Mouse (Mus musculus) megakaryocyte, embryonic 14.5 days (primary cell): ENCODE data around the gene Umps. TPM values are rescaled to one million over a fixed set of nuclear protein-coding genes. Genes with fewer than 3 reads are reported as not detected.

ENCODE experiments used
- H3K27me3 ChIP-seq: replicated peaks from 2 replicates; pipeline ENCODE3; 2012; ENCODE audit warnings: inconsistent platforms
- H3K36me3 ChIP-seq: replicated peaks from 2 replicates; pipeline ENCODE3; 2012; ENCODE audit warnings: low read length, inconsistent platforms, mixed read lengths
- H3K4me1 ChIP-seq: 2 replicates; pipeline ENCODE4 v1.6.1; 2012; ENCODE audit warnings: inconsistent platforms
- H3K4me3 ChIP-seq: replicated peaks from 2 replicates; pipeline ENCODE3; 2012; ENCODE audit warnings: moderate library complexity, mild to moderate bottlenecking, inconsistent platforms
- H3K9me3 ChIP-seq: 2 replicates; pipeline ENCODE4 v1.6.1; 2012; ENCODE audit warnings: inconsistent platforms
- FLI1 ChIP-seq: IDR thresholded peaks from 2 replicates; pipeline ENCODE4 v1.6.1; 2012; ENCODE audit warnings: low read length, inconsistent platforms, mixed read lengths
- GATA1 ChIP-seq: IDR thresholded peaks from 3 replicates; pipeline ENCODE4 v1.6.1; 2012; ENCODE audit warnings: mixed read lengths, low read length, inconsistent platforms, borderline replicate concordance
- polyA plus RNA-seq: library from polyadenylated mRNA; stranded (reverse); fragments of >175 nt; gene quantifications from 2 replicates; pipeline ENCODE4 v1.2.3, GENCODE M21; 2012; ENCODE audit warnings: low replicate concordance; ENCODE audit not compliant: insufficient read depth

Gene Umps
- polyA plus RNA-seq, 1 experiment: 6.5 TPM

GRCm38 (mm10) chr16:33922111-33923000, 44.5 kb downstream of the Umps start:
- Histone ChIP-seq H3K9me3 (peaks cover 10% of the 10 kb centered on the region), H3K36me3 (peaks cover 4% of the 10 kb centered on the region), H3K4me3 (peak overlapping the region; percentile 87), H3K4me1 (peaks cover 49% of the 10 kb centered on the region), H3K27me3 (peaks cover 84% of the 10 kb centered on the region)
- TF ChIP-seq GATA1 (no peak), FLI1 (no peak)

- peaks cover 4% of the 10 kb centered on the region for H3K36me3 ChIP-seq
- TF ChIP-seq FLI1 (no peak), GATA1 (no peak)
- H3K4me1 ChIP-seq: peaks cover 49% of the 10 kb centered on the region
- peak overlapping the region; percentile 60 for H3K4me3 ChIP-seq
- peaks cover 10% of the 10 kb centered on the region for H3K9me3 ChIP-seq
- H3K27me3 ChIP-seq: peaks cover 86% of the 10 kb centered on the region
Measured at GRCm38 (mm10) chr16:33921514-33921913, 45.3 kb downstream of the Umps start.

GRCm38 (mm10) chr16:33917926-33918325, 48.9 kb downstream of the Umps start:
- TF ChIP-seq GATA1 (no peak), FLI1 (no peak)
- Histone ChIP-seq H3K4me3 (no peak overlapping the region), H3K36me3 (peaks cover 4% of the 10 kb centered on the region), H3K9me3 (peaks cover 9% of the 10 kb centered on the region), H3K4me1 (peaks cover 43% of the 10 kb centered on the region), H3K27me3 (peaks cover 89% of the 10 kb centered on the region)

GRCm38 (mm10) chr16:33917390-33917789, 49.4 kb downstream of the Umps start:
- H3K36me3 ChIP-seq: peaks cover 4% of the 10 kb centered on the region
- H3K27me3 ChIP-seq: peaks cover 90% of the 10 kb centered on the region
- H3K4me3 ChIP-seq: no peak overlapping the region
- H3K9me3 ChIP-seq: peaks cover 9% of the 10 kb centered on the region
- TF ChIP-seq GATA1 (no peak), FLI1 (no peak)
- peaks cover 38% of the 10 kb centered on the region for H3K4me1 ChIP-seq

GRCm38 (mm10) chr16:33916473-33917251, 50.2 kb downstream of the Umps start:
- no peak for TF ChIP-seq FLI1
- no peak for TF ChIP-seq GATA1
- Histone ChIP-seq H3K4me1 (peaks cover 30% of the 10 kb centered on the region), H3K9me3 (peaks cover 9% of the 10 kb centered on the region), H3K27me3 (peaks cover 87% of the 10 kb centered on the region), H3K4me3 (no peak overlapping the region), H3K36me3 (peaks cover 4% of the 10 kb centered on the region)

- Histone ChIP-seq H3K4me1 (peaks cover 14% of the 10 kb centered on the region; the same call in 1 of the 2 replicates), H3K9me3 (peaks cover 9% of the 10 kb centered on the region), H3K4me3 (no peak overlapping the region), H3K27me3 (peaks cover 81% of the 10 kb centered on the region), H3K36me3 (peaks cover 2% of the 10 kb centered on the region)
- TF ChIP-seq GATA1 (no peak), FLI1 (no peak)
Measured at GRCm38 (mm10) chr16:33914997-33915396, 51.8 kb downstream of the Umps start.

GRCm38 (mm10) chr16:33908239-33908638, 58.6 kb downstream of the Umps start:
- TF ChIP-seq FLI1 (no peak), GATA1 (no peak)
- Histone ChIP-seq H3K27me3 (peaks cover 58% of the 10 kb centered on the region), H3K4me1 (no peaks in the 10 kb centered on the region), H3K36me3 (no peaks in the 10 kb centered on the region), H3K4me3 (no peak overlapping the region), H3K9me3 (peaks cover 3% of the 10 kb centered on the region; the same call in 1 of the 2 replicates)

Other genes with a start within 250 kb of the Umps start
- 11.6 and 21.1 TPM in 2 replicates for gene Muc13, start 173.0 kb downstream of the Umps start, polyA plus RNA-seq
- 6.9 and 13.0 TPM in 2 replicates for gene Itgb5, start 137.4 kb downstream of the Umps start, polyA plus RNA-seq